Mouse (Mus musculus) bone marrow macrophage, adult 2 months (primary cell): ENCODE data around the gene Cadps2.

Source experiments
- CTCF ChIP-seq: IDR thresholded peaks from 2 replicates; pipeline ENCODE4 v1.5.1; 2012; ENCODE audit warnings: low read depth, mild to moderate bottlenecking, low read length, moderate library complexity
- POLR2A ChIP-seq: IDR thresholded peaks from 2 replicates; pipeline ENCODE4 v1.6.1; 2012; ENCODE audit warnings: mild to moderate bottlenecking, low read depth, low read length, borderline replicate concordance

DNA sequence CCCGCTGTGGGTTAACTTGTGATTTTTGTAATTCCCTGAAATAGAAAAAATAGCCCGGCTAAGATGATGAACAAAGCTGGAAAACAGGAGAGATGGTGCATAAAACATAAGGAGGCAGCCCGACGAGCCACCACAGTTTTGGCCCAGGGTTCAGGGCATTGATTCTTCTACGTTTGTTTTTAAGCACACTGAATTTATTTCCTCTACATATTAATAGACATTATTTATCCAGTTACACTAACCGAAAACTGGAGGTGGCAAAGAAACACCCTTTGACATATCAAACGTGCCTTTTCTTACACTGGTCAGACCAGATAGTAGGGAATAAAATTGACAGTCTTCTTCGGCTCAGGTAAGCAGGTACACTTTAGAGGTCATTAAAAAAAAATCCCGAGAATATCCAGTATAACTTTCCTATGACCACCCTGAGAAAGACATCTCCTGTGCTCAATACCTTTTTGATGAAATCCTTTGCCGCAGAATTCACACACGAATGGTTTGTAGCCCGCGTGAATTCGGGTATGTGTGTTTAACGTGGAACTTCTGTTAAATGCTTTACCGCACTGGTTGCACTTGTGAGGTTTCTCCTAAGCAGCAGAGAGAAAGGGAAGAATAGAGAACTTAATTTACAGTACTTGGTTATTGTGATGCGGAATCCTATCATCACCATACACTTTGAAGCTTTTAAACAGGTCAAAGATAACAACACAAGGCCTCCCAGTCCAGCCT, 593.0 kb downstream of the Cadps2 start:
- no peak for TF ChIP-seq CTCF
- TF ChIP-seq POLR2A: no peak
